Mouse (Mus musculus): ENCODE data around the gene Col3a1. TPM values are rescaled to one million over a fixed set of nuclear protein-coding genes. Genes with fewer than 3 reads are reported as not detected.
A peak's percentile ranks its signal among the peaks of the same experiment; 100 is the strongest.

Gene Col3a1
- total RNA-seq, 2 experiments from 2014 or later: 2,839 to 3,651 TPM

- DNase-seq: peak; percentile 12
Observed at GRCm38 (mm10) chr1:45381866-45382265, 70.5 kb downstream of the Col3a1 start.

Small RNAs within 50 kb of the gene (microRNA-seq; reads per million reads assigned to microRNA genes)
- 1.3 reads per million in 2 experiments for gene Gm47302

Other genes with a start within 250 kb of the Col3a1 start
- gene Col5a2, start 191.7 kb downstream of the Col3a1 start, total RNA-seq (2021): 100 to 1,000 TPM; 161 to 231 TPM